Mouse (Mus musculus) liver (tissue): ENCODE results near the gene Lias.

ENCODE experiments used
- DNase-seq: peaks from one replicate; pipeline ENCODE4 v3.0.0-alpha.2; 2020; ENCODE audit warnings: mixed read lengths

Lias gene

DNA sequence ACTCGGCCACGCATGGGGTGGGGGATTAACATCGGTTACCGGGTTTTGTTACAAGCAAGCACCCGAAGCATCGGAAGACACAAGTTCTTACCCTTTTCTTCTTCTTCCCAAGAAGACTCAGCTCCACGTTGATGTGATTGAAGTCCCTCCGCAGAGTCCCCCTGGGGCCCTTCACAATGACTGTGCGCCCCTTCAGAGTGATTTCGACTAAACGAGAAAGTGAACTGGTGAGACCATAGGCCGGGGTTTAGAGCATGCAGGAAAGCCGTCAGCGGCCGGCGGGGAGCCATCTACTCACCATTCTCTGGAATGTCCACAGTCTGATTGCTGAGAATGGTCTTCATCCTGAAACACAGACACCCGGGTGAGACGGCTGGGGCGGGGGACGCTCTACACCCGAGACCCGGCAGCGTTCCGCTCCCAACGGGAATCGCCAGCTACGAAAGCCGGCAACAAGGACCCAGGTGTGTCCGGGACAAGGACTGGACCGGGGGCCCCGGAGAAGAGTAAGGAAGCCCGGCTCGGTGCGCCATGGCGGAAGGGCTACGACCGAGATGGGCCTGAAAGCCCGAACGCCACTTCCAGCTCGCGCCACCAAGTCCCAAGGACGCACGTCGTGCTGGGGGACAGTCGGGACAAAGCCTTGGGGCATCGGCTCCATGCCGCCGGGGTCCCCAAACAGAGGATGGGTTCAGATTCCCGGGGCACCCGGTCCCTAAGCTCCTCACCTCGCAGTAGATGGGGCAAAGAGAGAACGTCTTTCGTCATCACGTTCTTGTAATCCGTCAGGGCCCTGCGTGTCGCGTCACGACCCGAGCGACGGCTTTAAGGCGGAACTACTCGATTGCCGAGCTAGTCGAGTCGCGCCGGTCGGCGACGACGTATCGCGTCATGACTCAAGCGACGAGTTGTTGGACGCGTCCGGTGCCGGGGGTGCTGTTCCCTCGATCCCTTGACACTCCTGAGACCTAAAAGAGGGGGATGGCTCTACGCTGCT is at the start of gene Lias, which contains the start of gene Rpl9:
TSS of gene Lias (plus strand) at position 850 of the 997 bp plus-strand sequence.
TSS of gene Rpl9 (minus strand) at position 797 of the 997 bp plus-strand sequence.
- DNase-seq: peak; percentile 98

- peak; percentile 13 for DNase-seq
Observed at GRCm38 (mm10) chr5:65348168-65348567, 43.1 kb upstream of the Lias start, which contains the start of gene Klb. Klb (plus strand) TSS chr5:65348314.

GRCm38 (mm10) chr5:65350508-65350907 is 40.8 kb upstream of the Lias start:
- peak; percentile 42 for DNase-seq

DNA sequence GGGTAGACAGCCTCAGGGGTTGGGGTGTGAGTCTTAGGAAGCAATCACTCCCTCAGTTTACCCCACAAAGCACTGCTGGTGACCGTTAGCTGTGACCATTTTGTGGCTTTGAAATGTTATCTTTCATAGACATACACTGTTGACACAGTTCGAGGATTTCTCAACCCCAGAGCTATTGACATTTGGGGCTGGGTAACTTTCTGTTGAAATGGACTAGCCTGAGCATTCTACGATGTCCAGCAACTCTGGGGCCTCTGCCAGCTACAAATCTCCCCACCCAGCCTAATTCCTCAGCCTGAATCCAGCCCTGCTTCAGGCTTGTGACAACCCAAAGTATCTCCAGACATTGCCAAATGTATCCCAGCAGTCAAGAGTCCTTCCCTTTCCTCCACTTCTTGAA is 37.2 kb upstream of the Lias start:
- DNase-seq: no peak

DNA sequence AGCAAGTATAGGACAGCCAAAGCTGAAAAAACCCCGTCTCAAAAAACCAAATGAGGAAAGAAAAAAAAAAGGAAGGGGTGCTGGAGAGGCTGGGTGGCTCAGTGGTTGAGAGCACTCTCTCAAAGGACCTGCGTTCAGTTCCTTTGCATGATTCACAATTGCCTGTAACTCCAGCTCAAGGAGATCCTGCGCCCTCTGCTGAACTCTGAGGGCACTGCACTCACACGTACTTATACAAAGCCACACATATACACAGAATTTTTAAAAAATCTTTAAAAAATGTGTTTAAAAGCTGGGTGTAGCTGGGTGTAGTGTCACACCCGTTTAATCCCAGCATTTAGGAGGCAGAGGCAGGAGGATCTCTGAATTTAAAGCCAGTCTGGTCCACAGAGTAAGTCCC is 36.3 kb upstream of the Lias start:
- no peak for DNase-seq

DNA sequence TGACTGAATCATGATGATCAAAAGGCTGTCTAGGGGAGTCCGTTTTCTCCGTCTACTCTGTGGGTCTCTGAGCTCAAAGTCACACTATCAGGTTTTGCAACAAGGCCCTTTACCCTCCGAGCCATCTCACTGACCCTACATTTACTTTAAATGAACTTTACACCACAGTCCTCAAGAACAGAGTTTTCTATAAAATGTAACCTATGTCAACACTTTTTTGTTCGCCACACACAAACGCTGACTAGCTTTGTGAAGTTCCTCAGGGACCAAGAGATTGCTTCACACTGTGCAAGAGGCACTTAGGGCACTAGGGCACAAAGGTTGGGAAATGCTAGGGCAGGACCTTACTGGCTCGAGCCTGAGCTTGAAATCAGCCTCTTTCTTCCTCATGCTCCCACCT is 34.4 kb upstream of the Lias start:
- DNase-seq: no peak

GRCm38 (mm10) chr5:65357771-65358170 is 33.5 kb upstream of the Lias start:
- DNase-seq: no peak

DNA sequence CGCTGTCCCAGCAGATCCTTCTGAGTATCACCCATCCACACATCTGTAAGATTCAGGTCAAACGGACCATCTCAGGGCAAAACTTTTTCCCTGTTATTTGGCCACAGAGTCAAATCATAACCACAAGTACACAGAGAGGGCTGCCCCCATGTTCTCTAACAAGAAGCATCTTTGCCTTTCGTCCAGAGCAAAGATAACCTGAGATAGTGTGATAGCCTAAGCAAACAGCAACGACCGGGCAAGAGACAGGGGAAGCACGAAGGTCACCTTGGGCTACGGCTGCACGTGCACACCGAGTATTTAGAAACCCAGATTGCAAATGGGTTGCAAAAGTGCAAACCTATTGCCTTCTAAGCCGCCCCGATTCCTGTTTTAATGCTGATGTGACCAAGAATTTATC is 23.5 kb upstream of the Lias start:
- peak; percentile 26 for DNase-seq

GRCm38 (mm10) chr5:65371551-65371950 is 19.7 kb upstream of the Lias start:
- no peak for DNase-seq

GRCm38 (mm10) chr5:65374746-65375145 is 16.6 kb upstream of the Lias start:
- DNase-seq: no peak

GRCm38 (mm10) chr5:65385704-65386103 is 5.6 kb upstream of the Lias start:
- no peak for DNase-seq

DNA sequence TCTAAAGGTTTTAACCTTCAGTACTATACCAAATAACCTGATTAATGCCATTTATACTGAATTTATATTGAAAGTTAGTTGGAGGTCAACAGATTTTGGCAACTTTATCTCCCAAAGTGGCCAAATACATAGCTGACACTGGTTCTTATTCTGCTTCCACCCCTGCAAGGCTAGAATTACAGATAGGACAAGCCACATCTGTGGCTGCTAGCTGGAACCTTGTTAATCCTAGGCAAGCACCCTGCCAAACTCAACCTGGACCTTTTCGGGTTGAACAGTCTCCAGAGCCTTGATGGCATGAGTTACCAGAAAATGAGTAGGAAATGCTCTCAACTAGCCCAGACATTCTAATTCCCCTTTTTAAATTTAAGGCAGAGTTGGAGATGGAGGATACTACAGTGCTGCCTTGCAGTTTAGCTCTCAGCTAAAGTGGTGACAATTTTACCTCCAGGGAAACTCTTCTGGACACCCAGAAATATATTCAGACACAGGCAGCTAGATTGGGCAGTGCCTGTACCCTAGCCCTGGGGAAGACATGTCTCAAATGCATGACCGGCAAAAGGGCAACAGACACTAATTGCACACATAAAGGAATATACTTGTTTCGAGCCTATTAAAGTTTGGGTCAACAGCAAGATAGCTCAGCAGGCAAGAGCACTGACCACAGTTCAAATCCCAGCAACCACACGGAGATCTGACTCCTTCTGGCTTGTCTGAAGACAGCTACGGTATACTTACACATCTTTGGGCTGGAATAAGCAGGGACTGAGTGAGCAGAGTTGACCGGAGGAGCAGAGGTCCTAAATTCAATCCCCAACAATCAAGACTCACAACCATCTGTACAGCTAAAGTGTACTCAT is 4.1 kb upstream of the Lias start:
- no peak for DNase-seq

GRCm38 (mm10) chr5:65391753-65392152 is 456 bp downstream of the Lias start:
- no peak for DNase-seq

DNA sequence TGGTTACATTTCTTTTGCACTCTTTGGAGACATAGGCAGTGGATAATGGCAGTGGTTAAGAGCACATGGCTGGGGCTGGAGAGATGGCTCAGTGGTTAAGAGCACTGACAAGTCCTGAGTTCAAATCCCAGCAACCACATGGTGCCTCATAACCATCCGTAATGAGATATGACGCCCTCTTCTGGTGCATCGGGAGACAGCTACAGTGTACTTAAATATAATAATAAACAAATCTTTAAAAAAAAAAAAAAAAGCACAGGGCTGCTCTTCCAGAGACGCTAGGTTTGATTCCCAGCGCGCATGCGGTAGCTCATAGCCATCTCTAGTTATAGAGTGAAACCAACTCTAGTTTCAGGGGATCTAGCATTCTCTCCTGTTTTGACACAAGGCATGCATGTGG is 3.1 kb downstream of the Lias start:
- no peak for DNase-seq

DNA sequence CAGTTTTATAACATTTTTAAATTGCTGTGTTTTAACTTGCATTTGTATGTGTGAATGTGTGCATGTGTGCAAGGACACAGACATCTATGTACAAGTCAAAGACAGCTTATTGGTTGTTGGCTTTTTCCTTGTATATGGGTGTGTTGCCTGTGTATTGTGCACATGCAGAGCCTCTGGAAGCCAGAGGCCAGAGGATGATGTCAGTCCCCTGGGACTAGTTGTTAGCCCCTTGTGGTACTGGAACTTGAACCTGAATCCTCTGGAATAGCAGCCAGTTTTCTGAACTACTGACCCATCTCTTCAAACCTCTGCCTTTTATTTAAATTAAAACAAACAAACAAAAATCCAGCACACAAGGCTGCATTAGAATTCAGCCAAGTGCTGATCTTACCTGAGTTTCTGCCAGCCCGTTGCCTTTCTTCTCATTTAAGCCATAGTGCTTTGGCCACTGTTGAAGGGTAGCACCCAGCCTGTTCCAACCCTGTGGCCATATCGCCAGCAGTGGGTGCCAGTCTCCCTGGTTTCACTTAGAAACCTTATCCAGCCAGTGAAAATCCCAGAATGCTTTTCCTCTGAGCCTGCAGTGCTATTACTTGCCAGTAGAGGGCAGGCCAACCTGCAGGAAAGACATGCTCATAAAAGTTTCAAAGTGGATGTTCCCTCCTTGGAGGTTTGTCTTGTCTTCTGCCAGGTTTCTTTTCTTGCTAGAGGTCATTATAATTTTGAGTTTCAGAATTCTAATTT is 10.1 kb downstream of the Lias start:
- peak; percentile 78 for DNase-seq

DNA sequence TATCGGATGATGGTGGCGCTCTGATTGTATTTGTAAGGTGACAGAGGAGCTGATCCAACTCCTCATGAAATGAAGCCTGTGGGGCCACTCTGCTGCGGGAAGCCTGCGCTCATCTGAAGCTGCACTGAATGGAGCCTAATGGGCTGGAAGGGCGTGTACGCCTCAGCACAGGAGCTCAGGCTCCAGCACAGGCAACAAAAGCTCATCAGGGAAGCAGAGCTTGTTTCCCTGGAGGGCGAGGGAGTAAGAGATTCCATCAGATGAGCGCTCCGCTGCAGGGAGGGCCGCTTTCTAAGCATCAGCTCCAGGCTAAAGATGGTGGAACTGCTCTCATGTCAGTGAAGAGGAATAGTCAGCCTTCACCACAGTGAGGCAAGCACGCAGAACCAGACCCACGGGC is 16.7 kb downstream of the Lias start:
- no peak for DNase-seq

DNA sequence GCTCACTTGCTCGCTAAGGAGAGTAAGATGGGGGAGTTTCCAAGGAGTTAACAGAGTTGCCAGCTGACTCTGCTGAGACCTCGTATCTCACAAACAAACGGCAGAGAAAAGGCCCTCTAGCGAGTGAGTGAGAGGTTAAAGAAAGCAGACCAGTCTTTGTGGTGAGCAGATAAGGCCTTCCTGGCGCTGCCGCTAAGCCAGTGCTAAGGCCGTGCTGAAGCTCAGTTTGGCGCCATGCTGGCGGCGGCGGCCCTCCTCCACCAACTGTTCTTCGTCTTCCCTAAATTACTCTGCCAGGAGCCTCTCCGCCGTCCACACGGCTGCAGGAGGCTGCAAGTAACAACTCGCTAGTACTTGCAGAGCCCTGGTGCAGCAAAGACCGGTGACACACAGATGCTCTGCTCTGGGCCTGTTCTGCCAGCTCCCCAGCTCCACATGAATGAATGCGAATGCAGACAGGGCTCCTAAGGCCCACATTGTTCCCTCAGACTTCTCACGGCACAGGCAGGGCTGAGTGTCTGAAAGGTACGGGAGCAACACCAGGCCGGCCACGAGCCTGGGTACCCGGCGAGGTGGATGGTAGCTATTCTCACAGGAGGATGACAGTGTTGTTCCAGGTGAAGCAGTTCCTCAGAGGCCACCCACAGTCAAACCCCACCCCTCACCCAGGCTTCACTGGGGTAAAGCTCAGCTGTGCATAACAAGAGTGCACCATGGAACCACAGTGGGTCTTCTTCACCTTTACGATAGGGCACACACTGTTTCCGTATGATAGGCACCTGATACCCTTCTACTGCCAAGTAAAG is 24.6 kb downstream of the Lias start:
- peak; percentile 80 for DNase-seq

DNA sequence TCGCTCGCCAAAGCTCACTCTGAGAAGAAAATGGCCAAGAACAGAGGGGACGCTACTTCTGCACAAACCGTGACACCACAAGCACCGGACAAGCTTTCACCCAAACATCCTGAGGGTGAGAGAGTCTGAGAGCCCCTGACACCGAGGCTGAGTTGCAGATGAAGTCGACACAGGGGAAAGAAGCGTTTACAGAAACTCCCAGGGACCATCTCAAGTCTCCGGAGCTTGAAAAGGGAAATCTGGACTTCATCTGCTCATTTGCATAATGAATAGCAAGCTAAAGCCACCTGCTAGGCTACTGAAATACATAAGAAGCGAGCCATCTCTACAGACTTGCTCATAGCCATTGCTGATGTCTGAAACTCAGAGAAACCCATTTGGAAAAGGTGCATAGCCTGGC is 27.8 kb downstream of the Lias start:
- DNase-seq: no peak

GRCm38 (mm10) chr5:65420822-65421221 is 29.5 kb downstream of the Lias start:
- DNase-seq: peak; percentile 27

GRCm38 (mm10) chr5:65422803-65423202 is 31.5 kb downstream of the Lias start:
- no peak for DNase-seq

GRCm38 (mm10) chr5:65424215-65424614 is 32.9 kb downstream of the Lias start:
- DNase-seq: no peak

DNA sequence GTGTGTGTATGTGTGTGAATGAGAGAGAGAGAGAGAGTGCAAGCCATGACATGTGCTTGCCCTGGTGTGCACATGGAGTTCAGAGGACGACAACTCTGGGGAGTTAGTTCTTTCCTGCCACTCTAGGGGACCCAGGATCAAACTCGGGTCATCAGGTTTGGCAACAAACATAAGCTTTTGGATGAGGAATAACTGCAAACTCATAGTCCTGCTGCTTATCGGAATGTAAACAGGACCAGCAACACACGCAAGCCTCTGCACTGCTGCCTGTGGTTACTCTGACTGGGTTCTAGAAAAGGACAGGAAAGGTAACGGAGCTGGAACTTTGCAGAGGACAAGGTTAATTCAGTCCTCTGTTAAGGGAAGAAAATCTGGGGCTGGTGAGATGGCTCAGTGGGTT is 34.0 kb downstream of the Lias start:
- DNase-seq: no peak
